In the genomic region with DNA sequence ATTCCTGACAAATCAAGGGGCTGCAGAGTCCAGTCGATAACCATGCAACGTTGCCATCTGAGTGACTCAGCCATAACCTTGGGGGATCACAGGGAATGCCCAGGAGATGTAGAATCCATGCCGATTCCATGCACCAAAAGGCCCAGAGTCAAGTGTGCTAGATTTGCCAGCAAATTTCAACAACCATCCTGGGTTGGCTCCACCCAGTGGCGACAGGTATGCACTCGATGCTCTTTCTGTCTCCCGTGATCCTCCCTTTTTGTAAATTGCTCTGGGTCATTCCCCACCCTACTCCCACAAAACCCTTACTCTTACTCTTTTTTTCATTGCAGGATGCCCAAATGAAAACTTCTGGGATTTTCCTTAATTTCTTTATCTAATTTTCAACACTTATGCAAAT, we compare ENCODE assay signal across 38 mouse cellular contexts. TPM values are rescaled to one million over a fixed set of nuclear protein-coding genes. Genes with fewer than 3 reads are reported as not detected.
DNase-seq lines count a peak whose midpoint lies in the region; ATAC-seq and TF ChIP-seq lines count a peak whose summit lies in the region.
"Had no signal": no experiment of that assay in that cellular context is flagged by ENCODE, and none has a peak within 500 bp of the region (broad histone marks: within the 10 kb centered on the region; RNA-seq: fewer than 3 reads in every experiment).

No protein-coding gene starts in this region.

- no peaks in the 10 kb centered on the region for H3K36me3 ChIP-seq in kidney, adult 2 months (ENCODE audit: control insufficient read depth, insufficient read depth, low read length)
- H3K36me3 ChIP-seq in kidney, embryonic 15.5 days: no peaks in the 10 kb centered on the region
- no peaks in the 10 kb centered on the region for H3K36me3 ChIP-seq in ES-Bruce4 (ENCODE audit: control insufficient read depth, insufficient read depth, low read length, poor library complexity, severe bottlenecking)
- H3K36me3 ChIP-seq in small intestine, adult 2 months (ENCODE audit: control insufficient read depth, insufficient read depth, low read length): no peaks in the 10 kb centered on the region
- H3K36me3 ChIP-seq: heart, embryonic 15.5 days; hindbrain, embryonic 13.5 days; liver, embryonic 15.5 days; midbrain, embryonic 15.5 days had no signal

- no peak for TF ChIP-seq EP300 in ES-Bruce4 (IDR thresholded peaks at IDR 0.05; ENCODE audit: insufficient read depth, low read depth, low read length)

- H3K4me1 ChIP-seq in kidney, adult 2 months (ENCODE audit: control insufficient read depth, insufficient read depth, low read length): no peaks in the 10 kb centered on the region
- peaks cover 21% of the 10 kb centered on the region for H3K4me1 ChIP-seq in kidney, embryonic 15.5 days
- H3K4me1 ChIP-seq in lung, adult 2 months (ENCODE audit: control insufficient read depth, insufficient read depth, low read length): peaks cover 3% of the 10 kb centered on the region
- H3K4me1 ChIP-seq in ES-Bruce4 (ENCODE audit: control insufficient read depth, insufficient read depth, low read length): no peaks in the 10 kb centered on the region
- peaks cover 45% of the 10 kb centered on the region for H3K4me1 ChIP-seq in small intestine, adult 2 months (ENCODE audit: control insufficient read depth, insufficient read depth, insufficient read length, low read length)
- H3K4me1 ChIP-seq: heart, embryonic 15.5 days; hindbrain, embryonic 13.5 days; liver, embryonic 15.5 days; midbrain, embryonic 15.5 days had no signal

- intact Hi-C loops in heart, postnatal 36 days (cut with DNase I): no loop called here

- ATAC-seq in kidney, embryonic 15.5 days (replicated peaks; ENCODE audit: low FRiP score): no peak
- ATAC-seq: CD4-positive, CD25-positive, alpha-beta regulatory T cell, adult 4 months; forebrain, embryonic 16.5 days; midbrain, embryonic 15.5 days; Patski had no signal

- no peak for DNase-seq in kidney, adult 2 months
- DNase-seq in lung, adult 2 months: no peak
- DNase-seq in lung, postnatal 36 days: no peak
- no peak for DNase-seq in heart, postnatal 36 days
- DNase-seq: adrenal gland, postnatal 25 days; cerebellum, adult 11-12 months; cerebellum, postnatal 14 days; kidney, adult 18-20 months; kidney, postnatal 10 days; left cerebral cortex, postnatal 4 days; right cerebral cortex, postnatal 25 days; spleen, adult 18-20 months; thymus, adult 18-20 months; thymus, postnatal 25 days had no signal

- H3K9ac ChIP-seq in kidney, embryonic 15.5 days: no peak overlapping the region
- H3K9ac ChIP-seq in ES-Bruce4 (ENCODE audit: low read depth, poor library complexity, severe bottlenecking): no peak overlapping the region
- H3K9ac ChIP-seq: heart, embryonic 15.5 days; hindbrain, embryonic 13.5 days; liver, embryonic 15.5 days; midbrain, embryonic 15.5 days had no signal

- 55% methylated on average over 6 of the region's 6 CpGs for WGBS in kidney, adult 2 months
- WGBS in kidney, embryonic 15.5 days: 62% methylated on average over 6 of the region's 6 CpGs
- whole genome bisulfite sequencing in lung, adult 2 months: 70% methylated on average over 6 of the region's 6 CpGs
- WGBS in small intestine, adult 2 months: 63% methylated on average over 6 of the region's 6 CpGs

- no peak overlapping the region for H3K4me2 ChIP-seq in kidney, embryonic 15.5 days
- H3K4me2 ChIP-seq: heart, embryonic 15.5 days; hindbrain, embryonic 13.5 days; liver, embryonic 15.5 days; midbrain, embryonic 15.5 days had no signal

- H3K27ac ChIP-seq in kidney, adult 2 months (ENCODE audit: insufficient read depth, low read depth, low read length): no peak overlapping the region
- no peak overlapping the region for H3K27ac ChIP-seq in kidney, embryonic 15.5 days
- no peak overlapping the region for H3K27ac ChIP-seq in ES-Bruce4 (ENCODE audit: insufficient read depth, low read length)
- no peak overlapping the region for H3K27ac ChIP-seq in small intestine, adult 2 months (ENCODE audit: insufficient read depth, low read depth, low read length)
- H3K27ac ChIP-seq: heart, embryonic 15.5 days; hindbrain, embryonic 13.5 days; left cerebral cortex, adult 2 months; liver, embryonic 15.5 days; midbrain, embryonic 15.5 days had no signal

- no peaks in the 10 kb centered on the region for H3K9me3 ChIP-seq in kidney, embryonic 15.5 days (replicated peaks)
- no peaks in the 10 kb centered on the region for H3K9me3 ChIP-seq in ES-Bruce4 (replicated peaks; ENCODE audit: control insufficient read depth, insufficient read depth, low read length, poor library complexity, severe bottlenecking)
- H3K9me3 ChIP-seq: heart, embryonic 15.5 days; hindbrain, embryonic 13.5 days; liver, embryonic 15.5 days; midbrain, embryonic 15.5 days had no signal

- peak; percentile 34; the same call in 1 of the 2 replicates for TF ChIP-seq CTCF in kidney, adult 2 months (conservative IDR thresholded peaks at IDR 0.05; ENCODE audit: insufficient read depth, insufficient read length, low read depth, low read length)
- 0 out of 2 replicates have a peak, but pooled peaks have one; percentile 17 for TF ChIP-seq CTCF in lung, adult 2 months (IDR thresholded peaks at IDR 0.05; ENCODE audit: insufficient read depth, low read length)
- peak; percentile 43 for TF ChIP-seq CTCF in ES-Bruce4 (IDR thresholded peaks at IDR 0.05; ENCODE audit: low read depth, low read length)
- TF ChIP-seq CTCF in small intestine, adult 2 months (IDR thresholded peaks at IDR 0.05; ENCODE audit: extremely low read depth, insufficient read length, insufficient replicate concordance, low read depth, low read length): peak; percentile 8; the same call in 1 of the 2 replicates

- no peaks in the 10 kb centered on the region for H3K27me3 ChIP-seq in kidney, adult 2 months (replicated peaks; ENCODE audit: control insufficient read depth, insufficient read depth, low read length)
- peaks cover 8% of the 10 kb centered on the region for H3K27me3 ChIP-seq in kidney, embryonic 15.5 days
- H3K27me3 ChIP-seq in ES-Bruce4 (ENCODE audit: control insufficient read depth, insufficient read depth, low read length, poor library complexity, severe bottlenecking): no peaks in the 10 kb centered on the region
- no peaks in the 10 kb centered on the region for H3K27me3 ChIP-seq in small intestine, adult 2 months (ENCODE audit: control insufficient read depth, insufficient read depth, low read length)
- H3K27me3 ChIP-seq: heart, embryonic 15.5 days; hindbrain, embryonic 13.5 days; midbrain, embryonic 15.5 days; Patski had no signal

- H3K4me3 ChIP-seq in kidney, adult 2 months (ENCODE audit: insufficient read depth, low read depth, low read length): no peak overlapping the region
- no peak overlapping the region for H3K4me3 ChIP-seq in kidney, embryonic 15.5 days (replicated peaks)
- H3K4me3 ChIP-seq in lung, adult 2 months (replicated peaks; ENCODE audit: extremely low read depth, low read depth, low read length): no peak overlapping the region
- no peak overlapping the region for H3K4me3 ChIP-seq in ES-Bruce4 (ENCODE audit: low read depth, low read length)
- no peak overlapping the region for H3K4me3 ChIP-seq in small intestine, adult 2 months (ENCODE audit: low read depth, low read length)
- H3K4me3 ChIP-seq: erythroblast, embryonic 14.5 days; heart, embryonic 15.5 days; hindbrain, embryonic 13.5 days; left cerebral cortex, adult 2 months; liver, embryonic 15.5 days; midbrain, embryonic 15.5 days had no signal

- TF ChIP-seq POLR2A in kidney, adult 2 months (IDR thresholded peaks at IDR 0.05; ENCODE audit: low read depth, low read length): no peak
- no peak for TF ChIP-seq POLR2A in lung, adult 2 months (IDR thresholded peaks at IDR 0.05; ENCODE audit: borderline replicate concordance, extremely low read depth, low read depth, low read length)
- TF ChIP-seq POLR2A in ES-Bruce4 (IDR thresholded peaks at IDR 0.05; ENCODE audit: insufficient read depth, low read length): no peak
- TF ChIP-seq POLR2A in small intestine, adult 2 months (IDR thresholded peaks at IDR 0.05; ENCODE audit: low read depth, low read length): no peak

RNA-seq across cellular contexts. Expression of a gene that starts 23.8 kb away (rescaled TPM):
- 5.3 and 7.4 TPM in 2 replicates for polyA plus RNA-seq in kidney, adult 2 months (2012; rRNA removed)
- 4.9 and 10.1 TPM in 2 replicates for polyA plus RNA-seq in kidney, embryonic 15.5 days (2015; fragmentation: Nextera tagmentation; extraction: Ambion mirVana)
- polyA plus RNA-seq in lung, adult 2 months (2012; rRNA removed): 36.4 and 68.1 TPM in 2 replicates
- 0.52 and 1.1 TPM in 2 replicates for polyA plus RNA-seq in ES-Bruce4 (2011; ENCODE audit: insufficient read depth, insufficient read length, low read depth, missing spikeins)
- 2.4 and 4.2 TPM in 2 replicates for polyA plus RNA-seq in small intestine, adult 2 months (2012; rRNA removed)
- total RNA-seq in heart, postnatal 36 days (2021): 1 to 10 TPM; 3.1 to 5.9 TPM
- total RNA-seq: gastrocnemius, adult 8-10 months; MEL had no signal
- polyA plus RNA-seq: CD4-positive, CD25-positive, alpha-beta regulatory T cell, adult 4 months; erythroblast, embryonic 14.5 days; Patski had no signal

RNA-seq across cellular contexts. Expression of a gene that starts 34.3 kb away (rescaled TPM):
- 5.0 and 5.4 TPM in 2 replicates for polyA plus RNA-seq in kidney, adult 2 months (2012; rRNA removed)
- polyA plus RNA-seq in kidney, embryonic 15.5 days (2015; fragmentation: Nextera tagmentation; extraction: Ambion mirVana): 29.0 and 30.6 TPM in 2 replicates
- polyA plus RNA-seq in lung, adult 2 months (2012; rRNA removed): 18.0 and 21.4 TPM in 2 replicates
- 17.1 and 19.2 TPM in 2 replicates for polyA plus RNA-seq in ES-Bruce4 (2011; ENCODE audit: insufficient read depth, insufficient read length, low read depth, missing spikeins)
- 5.1 and 8.7 TPM in 2 replicates for polyA plus RNA-seq in small intestine, adult 2 months (2012; rRNA removed)
- total RNA-seq in heart, postnatal 36 days (2021): 10 to 100 TPM; 10.1 to 11.9 TPM
- total RNA-seq: MEL had no signal
- polyA plus RNA-seq: erythroblast, embryonic 14.5 days had no signal

RNA-seq across cellular contexts. Expression of a gene that starts 52.2 kb away (rescaled TPM):
- polyA plus RNA-seq in kidney, adult 2 months (2012; rRNA removed): not detected in 2 replicates
- not detected in 2 replicates for polyA plus RNA-seq in kidney, embryonic 15.5 days (2015; fragmentation: Nextera tagmentation; extraction: Ambion mirVana)
- not detected in 2 replicates for polyA plus RNA-seq in lung, adult 2 months (2012; rRNA removed)
- not detected in 2 replicates for polyA plus RNA-seq in ES-Bruce4 (2011; ENCODE audit: insufficient read depth, insufficient read length, low read depth, missing spikeins)
- polyA plus RNA-seq in small intestine, adult 2 months (2012; rRNA removed): not detected in 2 replicates
- total RNA-seq in heart, postnatal 36 days (2021): not detected
- total RNA-seq: adrenal gland, postnatal 25 days; gastrocnemius, adult 8-10 months; heart, postnatal 25 days; layer of hippocampus, postnatal 10 days; left cerebral cortex, adult 2 months; left cerebral cortex, postnatal 4 days; MEL; neutrophil, adult 5-6 weeks had no signal
- polyA plus RNA-seq: CD4-positive, CD25-positive, alpha-beta regulatory T cell, adult 4 months; cortical plate, adult 2 months; embryonic facial prominence, embryonic 14.5 days; erythroblast, embryonic 14.5 days; forebrain, embryonic 11.5 days; forebrain, embryonic 16.5 days; heart, embryonic 15.5 days; hindbrain, embryonic 13.5 days; limb, embryonic 14.5 days; liver, embryonic 15.5 days; lung, embryonic 16.5 days; midbrain, embryonic 15.5 days; neural tube, embryonic 11.5 days; Patski; stomach, embryonic 16.5 days had no signal
